Mouse (Mus musculus) erythroblast, embryonic 14.5 days (primary cell): ENCODE data around the gene Akr1b3.

ENCODE experiments used
- GATA1 ChIP-seq: IDR thresholded peaks from 2 replicates; pipeline ENCODE4 v1.6.1; 2012; ENCODE audit warnings: low read length, inconsistent platforms, mixed read lengths
- TAL1 ChIP-seq: IDR thresholded peaks from 3 replicates; pipeline ENCODE4 v1.6.1; 2012; ENCODE audit warnings: low read length, inconsistent platforms, mixed read lengths

- TF ChIP-seq GATA1 = no peak
- TF ChIP-seq TAL1 = no peak
These were observed 17.4 kb upstream of the Akr1b3 start for GRCm38 (mm10) chr6:34334673-34335072.
